Mouse (Mus musculus) small intestine, adult 2 months (tissue): ENCODE data around the gene Dab2ip. TPM values are rescaled to one million over a fixed set of nuclear protein-coding genes. Genes with fewer than 3 reads are reported as not detected.
A peak's percentile ranks its signal among the peaks of the same experiment; 100 is the strongest.

Source experiments
- H3K27ac ChIP-seq: fragments of 200-500 bp; 2 replicates; pipeline ENCODE4 v1.5.1; 2012; ENCODE audit warnings: low read depth, low read length, control low read depth, inconsistent platforms; ENCODE audit not compliant: insufficient read depth
- H3K27me3 ChIP-seq: fragments of 200-500 bp; 2 replicates; pipeline ENCODE4 v1.6.1; 2012; ENCODE audit warnings: mild to moderate bottlenecking, moderate library complexity, low read length, inconsistent platforms; ENCODE audit not compliant: control insufficient read depth, insufficient read depth
- H3K36me3 ChIP-seq: fragments of 200-500 bp; 2 replicates; pipeline ENCODE4 v1.6.1; 2012; ENCODE audit warnings: mild to moderate bottlenecking, low read length, control low read depth, inconsistent platforms; ENCODE audit not compliant: control insufficient read depth, insufficient read depth
- H3K4me1 ChIP-seq: fragments of 200-500 bp; 2 replicates; pipeline ENCODE4 v1.6.1; 2012; ENCODE audit warnings: low read length, inconsistent platforms, mixed read lengths; ENCODE audit not compliant: control insufficient read depth, insufficient read depth, insufficient read length
- H3K4me3 ChIP-seq: fragments of 200-500 bp; 2 replicates; pipeline ENCODE4 v1.5.1; 2012; ENCODE audit warnings: low read depth, mild to moderate bottlenecking, control low read depth, inconsistent platforms, low read length, moderate library complexity
- CTCF ChIP-seq: fragments of 200-500 bp; IDR thresholded peaks from 2 replicates; pipeline ENCODE4 v1.5.1; 2012; ENCODE audit warnings: low read depth, mild to moderate bottlenecking, control low read depth, inconsistent platforms, low read length, moderate library complexity, mixed read lengths; ENCODE audit not compliant: insufficient replicate concordance, insufficient read length; ENCODE audit errors: extremely low read depth
- POLR2A ChIP-seq: fragments of 200-500 bp; IDR thresholded peaks from 2 replicates; pipeline ENCODE4 v1.6.1; 2012; ENCODE audit warnings: low read depth, mild to moderate bottlenecking, control low read depth, inconsistent platforms, low read length, moderate library complexity
- WGBS: fragments of 180-500 bp; shearing (Covaris S2); methylation state at CpG from one replicate; pipeline ENCODE4 v1.1.7; 2018; 5-methylcytosine and 5-hydroxymethylcytosine counted together
- polyA plus RNA-seq: library from polyadenylated mRNA; depleted of rRNA; stranded (reverse); fragments of >200 nt; gene quantifications from 2 replicates; pipeline ENCODE4 v1.2.3, GENCODE M21; 2012

The Dab2ip gene
- polyA plus RNA-seq, 1 experiment: 140 TPM

DNA sequence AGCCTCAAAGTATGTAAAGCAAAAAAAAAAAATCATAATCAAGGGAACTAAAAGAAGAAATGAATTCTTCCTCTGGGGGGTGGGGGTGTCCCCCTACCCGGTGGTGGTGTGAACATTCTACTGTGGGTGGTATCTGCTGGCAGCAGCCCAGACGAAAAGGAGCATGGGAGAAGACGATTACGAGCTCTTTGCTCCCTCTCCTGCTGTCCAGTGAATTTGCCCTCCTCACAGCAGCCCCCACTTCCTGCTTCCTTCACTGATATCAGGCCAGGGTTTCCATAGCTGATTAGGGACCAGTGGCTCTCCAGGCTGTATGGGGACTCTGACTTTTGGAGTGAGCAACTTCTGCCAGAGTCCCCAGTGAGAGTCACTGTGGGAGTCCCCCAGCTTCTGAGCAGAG, 17.3 kb upstream of the Dab2ip start:
- H3K27me3 ChIP-seq: no peaks in the 10 kb centered on the region
- H3K27ac ChIP-seq: no peak overlapping the region
- H3K4me3 ChIP-seq: no peak overlapping the region
- H3K4me1 ChIP-seq: no peaks in the 10 kb centered on the region
- H3K36me3 ChIP-seq: no peaks in the 10 kb centered on the region
- 9% methylated on average over 4 of the region's 4 CpGs for WGBS
- TF ChIP-seq CTCF: no peak

DNA sequence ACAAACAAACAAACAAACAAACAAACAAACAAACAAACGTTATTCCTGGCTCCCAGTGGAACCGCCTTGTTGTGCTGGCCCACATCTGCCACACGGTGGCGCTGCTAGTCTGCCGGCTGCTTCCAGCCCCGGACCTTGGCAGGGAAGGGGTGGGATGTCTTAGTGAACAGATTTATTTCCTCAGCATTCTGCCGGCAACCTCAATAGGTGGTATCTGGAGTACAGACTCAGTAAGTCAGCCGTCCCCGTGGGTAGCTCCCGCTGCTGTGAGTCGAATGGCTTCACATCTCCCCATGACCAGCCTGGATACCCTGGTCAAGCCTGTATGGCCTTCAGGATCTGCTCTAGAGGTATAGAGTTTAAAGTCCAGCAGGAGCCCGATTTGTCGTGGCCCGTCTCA, 13.3 kb upstream of the Dab2ip start:
- H3K27ac ChIP-seq: no peak overlapping the region
- TF ChIP-seq POLR2A (no peak), CTCF (peak; percentile 88)
- 2% methylated on average over 14 of the region's 14 CpGs for WGBS
- H3K4me1 ChIP-seq: no peaks in the 10 kb centered on the region
- H3K36me3 ChIP-seq: no peaks in the 10 kb centered on the region
- no peak overlapping the region for H3K4me3 ChIP-seq
- no peaks in the 10 kb centered on the region for H3K27me3 ChIP-seq

DNA sequence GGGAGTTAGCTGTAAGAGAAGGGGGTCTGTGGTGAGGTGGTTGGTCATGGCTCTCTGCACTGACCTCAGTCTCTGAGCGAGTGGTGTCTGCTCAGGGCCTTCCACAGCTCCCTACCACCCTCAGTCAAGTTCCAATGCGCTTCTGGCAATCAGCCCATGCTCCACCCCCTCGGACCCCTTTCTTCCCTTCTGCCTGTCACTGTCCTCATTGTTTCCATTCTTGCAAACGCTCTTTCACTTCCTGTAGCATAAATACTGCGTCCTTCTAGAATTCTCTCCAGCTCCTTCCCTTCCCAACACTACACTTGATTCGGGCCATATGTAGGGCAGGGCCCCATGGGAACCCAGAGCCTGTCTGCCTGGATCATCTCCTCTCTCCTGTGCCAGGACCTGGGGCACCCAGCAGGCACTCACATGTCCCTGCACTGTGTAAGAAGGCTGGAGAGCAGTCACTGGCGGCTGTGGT, 12.9 kb upstream of the Dab2ip start:
- no peak overlapping the region for H3K27ac ChIP-seq
- WGBS: 59% methylated on average over 7 of the region's 7 CpGs
- H3K27me3 ChIP-seq: no peaks in the 10 kb centered on the region
- TF ChIP-seq POLR2A (no peak), CTCF (no peak)
- no peaks in the 10 kb centered on the region for H3K36me3 ChIP-seq
- H3K4me3 ChIP-seq: no peak overlapping the region
- no peaks in the 10 kb centered on the region for H3K4me1 ChIP-seq

DNA sequence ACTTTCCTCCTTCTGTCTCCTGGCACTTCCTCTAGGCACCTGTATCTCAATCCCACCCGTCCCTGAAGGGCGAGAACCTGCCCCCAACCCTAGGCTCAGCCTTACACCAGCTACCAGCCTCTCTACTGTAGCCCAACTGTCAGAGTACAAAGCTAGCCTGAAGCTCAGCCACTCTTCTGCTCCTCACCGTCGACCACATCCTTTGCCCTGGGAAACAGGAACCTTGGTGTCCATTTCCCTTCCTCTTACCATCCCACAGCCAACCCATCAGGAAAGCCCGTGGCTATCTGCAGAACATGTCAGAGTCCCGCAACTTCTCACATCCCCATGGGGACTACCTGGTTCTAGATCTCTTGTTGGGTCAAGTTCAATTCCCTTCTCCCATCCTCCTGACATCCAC, 11.6 kb upstream of the Dab2ip start:
- 72% methylated on average over 6 of the region's 6 CpGs for WGBS
- Histone ChIP-seq H3K4me1 (no peaks in the 10 kb centered on the region), H3K36me3 (no peaks in the 10 kb centered on the region), H3K27ac (no peak overlapping the region), H3K4me3 (no peak overlapping the region), H3K27me3 (no peaks in the 10 kb centered on the region)
- TF ChIP-seq CTCF (no peak), POLR2A (no peak)

DNA sequence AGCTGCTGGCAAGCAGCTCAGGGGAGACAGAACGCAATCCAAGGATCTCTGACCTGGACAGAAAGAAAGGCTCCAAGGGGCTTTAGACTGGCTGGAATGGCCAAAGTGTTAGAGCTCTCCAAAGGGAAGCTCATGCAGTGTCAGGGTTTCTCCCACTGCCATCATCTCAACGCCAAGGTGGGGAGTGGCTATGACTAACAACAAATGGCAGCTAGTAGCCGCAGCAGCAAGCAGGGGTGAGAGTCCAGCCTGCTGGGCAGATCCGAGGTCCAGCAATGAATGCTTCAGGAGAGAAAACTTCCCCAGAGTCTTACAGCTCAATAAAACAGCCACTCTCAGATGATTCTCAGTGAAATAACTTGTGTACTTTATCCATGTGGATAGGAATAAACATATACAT, 8.9 kb upstream of the Dab2ip start:
- no peak overlapping the region for H3K4me3 ChIP-seq
- H3K4me1 ChIP-seq: no peaks in the 10 kb centered on the region
- H3K27me3 ChIP-seq: no peaks in the 10 kb centered on the region
- 38% methylated on average over 4 of the region's 4 CpGs for WGBS
- H3K27ac ChIP-seq: no peak overlapping the region
- no peaks in the 10 kb centered on the region for H3K36me3 ChIP-seq
- no peak for TF ChIP-seq POLR2A
- no peak for TF ChIP-seq CTCF

DNA sequence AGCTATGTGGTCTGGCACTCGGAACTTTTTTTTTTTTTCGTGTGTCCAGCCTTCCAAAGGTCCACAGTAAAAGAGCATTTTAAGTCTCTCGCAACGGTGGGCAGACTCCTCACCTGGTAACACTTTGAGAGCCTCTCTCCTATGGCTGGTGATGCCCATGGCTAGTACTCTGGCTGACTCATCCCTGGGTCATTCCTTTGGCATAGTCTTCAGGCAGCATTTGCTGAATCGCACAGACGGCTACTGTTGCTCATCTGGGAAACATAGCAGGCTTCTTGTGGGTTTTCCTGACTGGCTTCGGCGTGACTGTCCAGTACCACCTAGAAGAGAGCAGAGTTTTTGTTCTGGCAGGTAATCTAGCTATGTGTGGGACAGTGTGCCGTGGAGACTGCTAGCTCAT, 8.0 kb upstream of the Dab2ip start:
- 84% methylated on average over 9 of the region's 9 CpGs for WGBS
- no peak for TF ChIP-seq POLR2A
- no peak for TF ChIP-seq CTCF
- H3K27me3 ChIP-seq: no peaks in the 10 kb centered on the region
- no peak overlapping the region for H3K27ac ChIP-seq
- H3K4me1 ChIP-seq: no peaks in the 10 kb centered on the region
- no peaks in the 10 kb centered on the region for H3K36me3 ChIP-seq
- H3K4me3 ChIP-seq: no peak overlapping the region

DNA sequence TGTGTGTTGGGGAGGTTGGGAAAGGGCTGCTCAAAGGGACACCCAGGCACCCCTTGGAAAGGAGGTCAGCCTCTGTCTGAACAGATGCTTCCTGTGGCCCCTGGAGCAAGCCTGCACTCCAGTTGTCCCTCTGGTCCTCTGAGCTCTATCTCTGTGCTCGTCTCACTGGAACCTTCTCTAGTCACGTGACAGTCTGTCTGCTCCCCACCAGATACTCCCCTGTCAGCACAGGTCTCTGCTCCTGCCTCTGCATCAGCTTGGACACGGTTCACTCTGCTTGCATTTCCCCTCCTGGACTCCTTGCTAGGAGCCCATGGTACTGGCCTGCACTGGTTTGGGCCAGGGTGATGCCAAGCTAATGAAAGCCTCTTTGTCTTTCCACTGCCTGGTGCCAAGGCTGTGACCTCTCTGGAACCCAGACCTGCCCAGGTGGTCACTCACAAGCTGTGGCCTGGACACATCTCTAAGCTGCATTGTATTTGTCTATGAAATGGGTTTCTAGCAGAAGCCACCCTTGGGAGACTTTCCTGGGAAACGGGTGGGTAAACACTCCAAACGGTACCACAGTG, 1.1 kb upstream of the Dab2ip start:
- 74% methylated on average over 5 of the region's 5 CpGs for WGBS
- Histone ChIP-seq H3K4me1 (no peaks in the 10 kb centered on the region), H3K27ac (no peak overlapping the region), H3K36me3 (no peaks in the 10 kb centered on the region), H3K27me3 (no peaks in the 10 kb centered on the region), H3K4me3 (no peak overlapping the region)
- no peak for TF ChIP-seq POLR2A
- no peak for TF ChIP-seq CTCF

DNA sequence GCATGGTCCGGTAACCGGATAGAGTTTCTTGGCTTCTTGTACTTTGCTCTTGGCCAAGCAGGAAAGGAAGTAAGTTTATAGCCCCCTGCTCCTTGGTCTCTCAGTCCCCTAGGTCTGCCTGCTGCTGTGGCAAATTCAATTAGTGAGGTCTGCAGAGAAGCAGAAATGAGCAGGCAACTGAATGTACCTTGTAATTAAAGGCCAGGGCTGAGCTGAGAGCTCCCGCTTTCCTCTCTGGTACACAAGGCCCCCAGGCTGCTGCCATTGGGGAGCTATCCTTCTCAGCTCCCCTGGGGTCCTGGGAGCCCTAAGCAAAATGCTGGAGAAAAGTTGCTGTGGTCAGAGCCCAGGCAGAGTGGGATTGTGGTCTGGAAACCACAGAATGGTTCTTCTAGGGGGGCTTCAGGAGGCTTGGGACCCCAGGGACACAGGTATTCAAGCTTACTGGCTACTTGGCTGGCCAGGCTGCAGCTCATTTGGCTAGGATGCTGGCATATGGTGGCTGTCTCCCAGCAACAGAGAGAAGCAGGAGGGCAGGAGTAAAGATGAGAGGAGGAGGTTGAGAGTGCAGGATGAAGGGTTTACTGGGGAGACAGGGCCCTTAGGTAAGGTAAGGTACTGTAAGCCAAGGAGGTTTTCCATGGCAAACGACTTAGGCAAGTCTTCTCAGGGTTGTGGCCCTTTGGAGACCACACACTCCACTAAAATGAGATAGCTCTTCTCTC, 922 bp downstream of the Dab2ip start:
- H3K4me1 ChIP-seq: no peaks in the 10 kb centered on the region
- peak overlapping the region; percentile 33; the same call in 1 of the 2 replicates for H3K4me3 ChIP-seq
- 66% methylated on average over 4 of the region's 4 CpGs for WGBS
- no peaks in the 10 kb centered on the region for H3K27me3 ChIP-seq
- peak overlapping the region; percentile 15; the same call in 1 of the 2 replicates for H3K27ac ChIP-seq
- TF ChIP-seq CTCF (no peak), POLR2A (no peak)
- H3K36me3 ChIP-seq: no peaks in the 10 kb centered on the region
